ENCODE assay signal across 28 mouse cellular contexts in genomic region chr4:118708086-118708485, GRCm38 (mm10). TPM values are rescaled to one million over a fixed set of nuclear protein-coding genes. Genes with fewer than 3 reads are reported as not detected.
DNase-seq lines count a peak whose midpoint lies in the region; TF ChIP-seq lines count a peak whose summit lies in the region.
"Had no signal": no experiment of that assay in that cellular context is flagged by ENCODE, and none has a peak within 500 bp of the region (broad histone marks: within the 10 kb centered on the region; RNA-seq: fewer than 3 reads in every experiment).

No protein-coding gene starts in this region.

- no peaks in the 10 kb centered on the region for H3K27me3 ChIP-seq in heart, embryonic 10.5 days (ENCODE audit: insufficient read depth, poor library complexity, severe bottlenecking)
- peaks cover 72% of the 10 kb centered on the region for H3K27me3 ChIP-seq in CH12.LX (replicated peaks)
- H3K27me3 ChIP-seq: embryonic facial prominence, embryonic 13.5 days; embryonic facial prominence, embryonic 15.5 days; forebrain, embryonic 12.5 days had no signal

- no peak overlapping the region for H3K27ac ChIP-seq in heart, embryonic 10.5 days
- no peak overlapping the region for H3K27ac ChIP-seq in CH12.LX (ENCODE audit: insufficient read depth, low read depth)
- H3K27ac ChIP-seq in ES-E14 (ENCODE audit: insufficient read depth, low read depth, low read length, poor library complexity, severe bottlenecking): no peak overlapping the region
- H3K27ac ChIP-seq: embryonic facial prominence, embryonic 13.5 days; embryonic facial prominence, embryonic 15.5 days; forebrain, embryonic 10.5 days; forebrain, embryonic 12.5 days had no signal

- no peak for TF ChIP-seq POLR2A in CH12.LX (IDR thresholded peaks at IDR 0.05; ENCODE audit: low read depth, low read length)

- TF ChIP-seq EP300 in CH12.LX (IDR thresholded peaks at IDR 0.05; ENCODE audit: low read length): no peak

- WGBS in heart, embryonic 10.5 days: 73% methylated on average over 5 of the region's 5 CpGs

- H3K4me3 ChIP-seq in heart, embryonic 10.5 days: no peak overlapping the region
- H3K4me3 ChIP-seq in CH12.LX (replicated peaks in 1 of 3; ENCODE audit: low read depth in 2 of 3, low read length in 2 of 3, poor library complexity in 1 of 3) (no peak overlapping the region), ES-E14 (ENCODE audit: insufficient read depth in 1 of 2, low read depth in 1 of 2, low read length in 2 of 2, poor library complexity in 1 of 2, severe bottlenecking in 1 of 2) (no peak overlapping the region)
- H3K4me3 ChIP-seq: embryonic facial prominence, embryonic 13.5 days; embryonic facial prominence, embryonic 15.5 days; erythroblast, embryonic 14.5 days; forebrain, embryonic 10.5 days; forebrain, embryonic 12.5 days had no signal

- TF ChIP-seq RAD21 in CH12.LX (IDR thresholded peaks at IDR 0.05; ENCODE audit: low read depth, low read length): no peak

- dilution Hi-C loops in CH12.LX (cut with MboI; ENCODE audit: extremely low pct_ligation_motif_present, extremely low pct_unique_long_range_greater_than_20kb, low sequenced_read_pairs): no loop called here

- no peak overlapping the region for H3K4me2 ChIP-seq in CH12.LX (ENCODE audit: insufficient read depth, low read depth, poor library complexity, severe bottlenecking)
- H3K4me2 ChIP-seq: embryonic facial prominence, embryonic 13.5 days; embryonic facial prominence, embryonic 15.5 days; forebrain, embryonic 12.5 days had no signal

- in situ Hi-C loops in CH12.LX (cut with MboI; ENCODE audit: low pct_ligation_motif_present, low pct_unique_long_range_greater_than_20kb, low sequenced_read_pairs) (no loop called here), ES-E14 (cut with MboI; ENCODE audit: low sequenced_read_pairs in 2 of 2, unreplicated experiment in 2 of 2) (no loop called here)

- H3K9ac ChIP-seq in CH12.LX (ENCODE audit: insufficient read depth, low read depth): no peak overlapping the region
- no peak overlapping the region for H3K9ac ChIP-seq in ES-E14 (ENCODE audit: insufficient read depth, low read depth, low read length, poor library complexity, severe bottlenecking)
- H3K9ac ChIP-seq: embryonic facial prominence, embryonic 13.5 days; embryonic facial prominence, embryonic 15.5 days; forebrain, embryonic 12.5 days had no signal

- no peaks in the 10 kb centered on the region for H3K36me3 ChIP-seq in heart, embryonic 10.5 days
- H3K36me3 ChIP-seq in CH12.LX (replicated peaks in 1 of 2; ENCODE audit: control insufficient read depth in 1 of 2, insufficient read depth in 1 of 2, low read length in 1 of 2): no peaks in the 10 kb centered on the region
- no peaks in the 10 kb centered on the region for H3K36me3 ChIP-seq in ES-E14 (ENCODE audit: control insufficient read depth, insufficient read depth, low read length, poor library complexity, severe bottlenecking)
- H3K36me3 ChIP-seq: embryonic facial prominence, embryonic 13.5 days; embryonic facial prominence, embryonic 15.5 days; forebrain, embryonic 10.5 days; forebrain, embryonic 12.5 days had no signal

- DNase-seq in heart, embryonic 10.5 days (ENCODE audit: low spot score): peak; percentile 65
- DNase-seq in heart, adult 8-10 months (ENCODE audit: low spot score): no peak
- DNase-seq in CH12.LX (ENCODE audit: extremely low read depth): no peak
- DNase-seq in ES-E14 (ENCODE audit: low read depth, low spot score): no peak
- no peak for DNase-seq in lung, postnatal 25 days (ENCODE audit: low spot score)
- DNase-seq in Muller cell, postnatal 12 days (ENCODE audit: inconsistent ontology term): no peak
- DNase-seq: adrenal gland, adult 2 months; adrenal gland, postnatal 10 days; adrenal gland, postnatal 25 days; cerebellum, adult 11 months; cerebellum, adult 18-20 months; cerebellum, adult 8-10 months; cerebellum, adult 9-11 months; cerebellum, postnatal 14 days; cerebellum, postnatal 36 days; embryo, embryonic 11 days had no signal

- H3K79me2 ChIP-seq in CH12.LX (replicated peaks; ENCODE audit: control insufficient read depth, extremely low read depth, insufficient read depth, poor library complexity, severe bottlenecking): no peaks in the 10 kb centered on the region

- no peaks in the 10 kb centered on the region for H3K4me1 ChIP-seq in heart, embryonic 10.5 days
- no peaks in the 10 kb centered on the region for H3K4me1 ChIP-seq in CH12.LX (ENCODE audit: control insufficient read depth in 1 of 2, insufficient read depth in 2 of 2)
- peaks cover 2 to 4% of the 10 kb centered on the region in 2 experiments; a peak in 1 of 4 replicates for H3K4me1 ChIP-seq in ES-E14 (ENCODE audit: control insufficient read depth in 2 of 2, insufficient read depth in 2 of 2, low read length in 2 of 2, poor library complexity in 1 of 2)
- H3K4me1 ChIP-seq: embryonic facial prominence, embryonic 13.5 days; embryonic facial prominence, embryonic 15.5 days; forebrain, embryonic 10.5 days; forebrain, embryonic 12.5 days had no signal

- no peaks in the 10 kb centered on the region for H3K9me3 ChIP-seq in heart, embryonic 10.5 days
- H3K9me3 ChIP-seq in CH12.LX (replicated peaks; ENCODE audit: low read length): peaks cover 4% of the 10 kb centered on the region
- H3K9me3 ChIP-seq in ES-E14 (ENCODE audit: control insufficient read depth, insufficient read depth, low read depth, low read length): no peaks in the 10 kb centered on the region
- H3K9me3 ChIP-seq: embryonic facial prominence, embryonic 13.5 days; embryonic facial prominence, embryonic 15.5 days; forebrain, embryonic 10.5 days; forebrain, embryonic 12.5 days had no signal

- no peak for TF ChIP-seq CTCF in CH12.LX (conservative IDR thresholded peaks at IDR 0.05 in 1 of 2, IDR thresholded peaks at IDR 0.05 in 1 of 2; ENCODE audit: low read depth in 2 of 2, low read length in 2 of 2)

TF ChIP-seq in CH12.LX, 34 proteins besides CTCF, POLR2A, EP300 and RAD21:
- TF ChIP-seq MAFK (IDR thresholded peaks at IDR 0.05; ENCODE audit: insufficient replicate concordance, low read length) (peak; percentile 89), TCF12 (IDR thresholded peaks at IDR 0.05; ENCODE audit: low read depth, low read length) (no peak)
TF ChIP-seq in CH12.LX: peak in this region for 1.

TF ChIP-seq in ES-E14, 5 proteins besides CTCF, POLR2A, EP300 and RAD21:
- TF ChIP-seq ZC3H11A (IDR thresholded peaks at IDR 0.05; ENCODE audit: borderline replicate concordance, low read depth, low read length) (no peak), MAFK (IDR thresholded peaks at IDR 0.05; ENCODE audit: insufficient read depth, low read depth, low read length) (peak; percentile 84)

RNA-seq across cellular contexts. Expression of gene Olfr1341, which starts 4.8 kb away (rescaled TPM):
- 0.03 TPM in 1 of 2 replicates, not detected in the other for polyA plus RNA-seq in heart, embryonic 10.5 days (2016; fragmentation: Nextera tagmentation; extraction: Ambion mirVana)
- not detected for total RNA-seq in heart, adult 8-10 months (2022)
- not detected in 2 replicates for total RNA-seq in CH12.LX (2012; rRNA removed)
- not detected in 2 replicates for total RNA-seq in CH12.LX (2014; rRNA removed)
- polyA plus RNA-seq in CH12.LX (2012; ENCODE audit: insufficient read length, low read depth): not detected in 2 replicates
- 0.04 TPM in 1 of 2 replicates, not detected in the other for total RNA-seq in ES-E14 (2012; rRNA removed)
- total RNA-seq: adrenal gland, adult 2 months; adrenal gland, postnatal 10 days; adrenal gland, postnatal 25 days; adrenal gland, postnatal 4 days; common myeloid progenitor, adult 5-6 weeks had no signal
- polyA plus RNA-seq: adrenal gland, adult 2 months; brain, embryonic 14.5 days; C2C12; erythroblast, embryonic 14.5 days; forebrain, embryonic 10.5 days; forebrain, embryonic 12.5 days; forebrain, embryonic 14.5 days; forebrain, embryonic 16.5 days had no signal

RNA-seq across cellular contexts. Expression of gene Olfr1340, which starts 11.9 kb away (rescaled TPM):
- polyA plus RNA-seq in heart, embryonic 10.5 days (2016; fragmentation: Nextera tagmentation; extraction: Ambion mirVana): not detected in 2 replicates
- not detected for total RNA-seq in heart, adult 8-10 months (2022)
- not detected in 2 replicates for total RNA-seq in CH12.LX (2012; rRNA removed)
- not detected in 2 replicates for total RNA-seq in CH12.LX (2014; rRNA removed)
- not detected in 2 replicates for polyA plus RNA-seq in CH12.LX (2012; ENCODE audit: insufficient read length, low read depth)
- not detected in 2 replicates for total RNA-seq in ES-E14 (2012; rRNA removed)
- total RNA-seq: adrenal gland, adult 2 months; adrenal gland, postnatal 10 days; adrenal gland, postnatal 25 days; adrenal gland, postnatal 4 days; common myeloid progenitor, adult 5-6 weeks had no signal
- polyA plus RNA-seq: adrenal gland, adult 2 months; brain, embryonic 14.5 days; C2C12; embryonic facial prominence, embryonic 11.5 days; embryonic facial prominence, embryonic 13.5 days; erythroblast, embryonic 14.5 days; forebrain, embryonic 10.5 days; forebrain, embryonic 12.5 days; forebrain, embryonic 14.5 days; forebrain, embryonic 16.5 days had no signal

RNA-seq across cellular contexts. Expression of gene Olfr1342, which starts 15.5 kb away (rescaled TPM):
- not detected in 2 replicates for polyA plus RNA-seq in heart, embryonic 10.5 days (2016; fragmentation: Nextera tagmentation; extraction: Ambion mirVana)
- not detected for total RNA-seq in heart, adult 8-10 months (2022)
- not detected in 2 replicates for total RNA-seq in CH12.LX (2012; rRNA removed)
- not detected in 2 replicates for total RNA-seq in CH12.LX (2014; rRNA removed)
- polyA plus RNA-seq in CH12.LX (2012; ENCODE audit: insufficient read length, low read depth): not detected in 2 replicates
- not detected in 2 replicates for total RNA-seq in ES-E14 (2012; rRNA removed)
- total RNA-seq: adrenal gland, adult 2 months; adrenal gland, postnatal 10 days; adrenal gland, postnatal 25 days; adrenal gland, postnatal 4 days; common myeloid progenitor, adult 5-6 weeks had no signal
- polyA plus RNA-seq: adrenal gland, adult 2 months; C2C12; embryonic facial prominence, embryonic 11.5 days; erythroblast, embryonic 14.5 days; forebrain, embryonic 10.5 days; forebrain, embryonic 12.5 days; forebrain, embryonic 14.5 days; forebrain, embryonic 16.5 days had no signal

RNA-seq across cellular contexts. Expression of gene Olfr1339, which starts 23.9 kb away (rescaled TPM):
- not detected in 2 replicates for polyA plus RNA-seq in heart, embryonic 10.5 days (2016; fragmentation: Nextera tagmentation; extraction: Ambion mirVana)
- total RNA-seq in heart, adult 8-10 months (2022): not detected
- not detected in 2 replicates for total RNA-seq in CH12.LX (2012; rRNA removed)
- total RNA-seq in CH12.LX (2014; rRNA removed): not detected in 2 replicates
- polyA plus RNA-seq in CH12.LX (2012; ENCODE audit: insufficient read length, low read depth): not detected in 2 replicates
- not detected in 2 replicates for total RNA-seq in ES-E14 (2012; rRNA removed)
- total RNA-seq: adrenal gland, adult 2 months; adrenal gland, postnatal 10 days; adrenal gland, postnatal 25 days; adrenal gland, postnatal 4 days; common myeloid progenitor, adult 5-6 weeks had no signal
- polyA plus RNA-seq: adrenal gland, adult 2 months; brain, embryonic 14.5 days; C2C12; embryonic facial prominence, embryonic 11.5 days; embryonic facial prominence, embryonic 13.5 days; erythroblast, embryonic 14.5 days; forebrain, embryonic 10.5 days; forebrain, embryonic 12.5 days; forebrain, embryonic 14.5 days; forebrain, embryonic 16.5 days had no signal

RNA-seq across cellular contexts. Expression of gene Olfr62, which starts 49.3 kb away (rescaled TPM):
- not detected in 2 replicates for polyA plus RNA-seq in heart, embryonic 10.5 days (2016; fragmentation: Nextera tagmentation; extraction: Ambion mirVana)
- total RNA-seq in heart, adult 8-10 months (2022): not detected
- total RNA-seq in CH12.LX (2012; rRNA removed): not detected in 2 replicates
- total RNA-seq in CH12.LX (2014; rRNA removed): not detected in 2 replicates
- polyA plus RNA-seq in CH12.LX (2012; ENCODE audit: insufficient read length, low read depth): not detected in 2 replicates
- total RNA-seq in ES-E14 (2012; rRNA removed): not detected in 2 replicates
- total RNA-seq: adrenal gland, adult 2 months; adrenal gland, postnatal 10 days; adrenal gland, postnatal 25 days; adrenal gland, postnatal 4 days; common myeloid progenitor, adult 5-6 weeks had no signal
- polyA plus RNA-seq: adrenal gland, adult 2 months; brain, embryonic 14.5 days; C2C12; embryonic facial prominence, embryonic 11.5 days; embryonic facial prominence, embryonic 13.5 days; erythroblast, embryonic 14.5 days; forebrain, embryonic 10.5 days; forebrain, embryonic 12.5 days; forebrain, embryonic 14.5 days; forebrain, embryonic 16.5 days had no signal
